Mouse (Mus musculus) intestine, postnatal 0 days (tissue): Measurements from ENCODE around the gene Amz2. TPM values are rescaled to one million over a fixed set of nuclear protein-coding genes. Genes with fewer than 3 reads are reported as not detected.
A peak's percentile ranks its signal among the peaks of the same experiment; 100 is the strongest.

Experiments
- ATAC-seq: fragments of 200-750 bp; cut with Nextera tagmentation; 2 replicates; pipeline ENCODE4 v1.8.0; 2017; ENCODE audit warnings: mild to moderate bottlenecking, moderate TSS enrichment, moderate library complexity
- H3K27ac ChIP-seq: fragments of 300-500 bp; sonication (generic); 2 replicates; pipeline ENCODE4 v1.5.1; 2014; ENCODE audit warnings: mild to moderate bottlenecking, low read depth, low read length, moderate library complexity
- H3K27me3 ChIP-seq: fragments of 300-500 bp; sonication (generic); replicated peaks from 2 replicates; pipeline ENCODE4 v1.6.1; 2014; ENCODE audit warnings: low read length, mixed read lengths; ENCODE audit not compliant: control insufficient read depth, insufficient read depth
- H3K36me3 ChIP-seq: fragments of 300-500 bp; sonication (generic); 2 replicates; pipeline ENCODE4 v1.6.1; 2014; ENCODE audit warnings: mild to moderate bottlenecking, moderate library complexity; ENCODE audit not compliant: control insufficient read depth, insufficient read depth
- H3K4me1 ChIP-seq: fragments of 300-500 bp; sonication (generic); replicated peaks from 2 replicates; pipeline ENCODE4 v1.6.1; 2014; ENCODE audit warnings: antibody characterized with exemption, low read length, mixed read lengths; ENCODE audit not compliant: control insufficient read depth, insufficient read depth
- H3K4me2 ChIP-seq: fragments of 300-500 bp; sonication (generic); replicated peaks from 2 replicates; pipeline ENCODE4 v1.6.1; 2014; ENCODE audit warnings: low read depth, mild to moderate bottlenecking, moderate library complexity
- H3K4me3 ChIP-seq: fragments of 300-500 bp; sonication (generic); 2 replicates; pipeline ENCODE4 v1.5.1; 2014; ENCODE audit warnings: low read depth, low read length
- H3K9ac ChIP-seq: fragments of 300-500 bp; sonication (generic); 2 replicates; pipeline ENCODE4 v1.6.1; 2014; ENCODE audit warnings: mild to moderate bottlenecking, low read depth, low read length
- H3K9me3 ChIP-seq: fragments of 300-500 bp; sonication (generic); 2 replicates; pipeline ENCODE4 v1.6.1; 2016; ENCODE audit warnings: mixed run types; ENCODE audit not compliant: control insufficient read depth
- CTCF ChIP-seq: sonication (generic); IDR thresholded peaks from 2 replicates; pipeline ENCODE4 v1.5.1; 2016; ENCODE audit warnings: low read depth, mild to moderate bottlenecking, control low read depth, antibody characterized with exemption, moderate library complexity
- WGBS: fragments of 180-500 bp; shearing (Covaris S2); extraction: QIAGEN DNeasy Blood & Tissue Kit; methylation state at CpG from one replicate; pipeline ENCODE4 v1.1.7; 2014; 5-methylcytosine and 5-hydroxymethylcytosine counted together
- polyA plus RNA-seq: library from polyadenylated mRNA; unstranded; fragments of >200 nt; fragmentation: Nextera tagmentation; extraction: Ambion mirVana; gene quantifications from 2 replicates; pipeline ENCODE4 v1.2.1, GENCODE M21; 2015

Amz2 gene
- polyA plus RNA-seq, 1 experiment from 2014 or later, result 22.7 TPM

GRCm38 (mm10) chr11:109458165-109458564, 32.4 kb downstream of the Amz2 start:
- WGBS, result 93% methylated on average over 11 of the region's 11 CpGs
- no peak for TF ChIP-seq CTCF
- ATAC-seq, result no peak

GRCm38 (mm10) chr11:109460586-109460985, 34.8 kb downstream of the Amz2 start:
- Histone ChIP-seq H3K27me3 (no peaks in the 10 kb centered on the region), H3K4me1 (no peaks in the 10 kb centered on the region), H3K4me3 (no peak overlapping the region), H3K9me3 (no peaks in the 10 kb centered on the region), H3K36me3 (peaks cover 38% of the 10 kb centered on the region), H3K4me2 (no peak overlapping the region), H3K9ac (no peak overlapping the region), H3K27ac (no peak overlapping the region)
- WGBS, result 59% methylated on average over 5 of the region's 5 CpGs
- TF ChIP-seq CTCF, result no peak
- ATAC-seq, result no peak

More at GRCm38 (mm10) chr11:109458165-109458564, 32.4 kb downstream of the Amz2 start:
- Histone ChIP-seq H3K9ac (no peak overlapping the region), H3K4me3 (no peak overlapping the region), H3K4me2 (no peak overlapping the region), H3K27me3 (no peaks in the 10 kb centered on the region), H3K27ac (no peak overlapping the region), H3K9me3 (no peaks in the 10 kb centered on the region), H3K4me1 (no peaks in the 10 kb centered on the region), H3K36me3 (peaks cover 45% of the 10 kb centered on the region)

GRCm38 (mm10) chr11:109465068-109465467, 39.3 kb downstream of the Amz2 start:
- Histone ChIP-seq H3K4me2 (no peak overlapping the region), H3K36me3 (peaks cover 28% of the 10 kb centered on the region), H3K9ac (no peak overlapping the region), H3K9me3 (no peaks in the 10 kb centered on the region), H3K4me3 (no peak overlapping the region), H3K27ac (no peak overlapping the region), H3K4me1 (no peaks in the 10 kb centered on the region), H3K27me3 (no peaks in the 10 kb centered on the region)
- ATAC-seq, result no peak
- no peak for TF ChIP-seq CTCF
- WGBS, result 89% methylated on average over 4 of the region's 4 CpGs

- H3K27me3 ChIP-seq, result no peaks in the 10 kb centered on the region
- H3K4me2 ChIP-seq, result no peak overlapping the region
- TF ChIP-seq CTCF, result no peak
- H3K36me3 ChIP-seq, result peaks cover 21% of the 10 kb centered on the region; the same call in 1 of the 2 replicates
- 69% methylated on average over 8 of the region's 8 CpGs for WGBS
- no peaks in the 10 kb centered on the region for H3K9me3 ChIP-seq
- H3K27ac ChIP-seq, result no peak overlapping the region
- no peak overlapping the region for H3K4me3 ChIP-seq
- no peak for ATAC-seq
- H3K4me1 ChIP-seq, result no peaks in the 10 kb centered on the region
- H3K9ac ChIP-seq, result no peak overlapping the region
Observed at GRCm38 (mm10) chr11:109466987-109467386, 41.2 kb downstream of the Amz2 start.

GRCm38 (mm10) chr11:109468133-109468532, 42.4 kb downstream of the Amz2 start:
- WGBS, result 61% methylated on average over 5 of the region's 5 CpGs
- Histone ChIP-seq H3K4me2 (no peak overlapping the region), H3K4me3 (no peak overlapping the region), H3K9ac (no peak overlapping the region), H3K4me1 (no peaks in the 10 kb centered on the region), H3K27me3 (no peaks in the 10 kb centered on the region), H3K9me3 (no peaks in the 10 kb centered on the region), H3K27ac (no peak overlapping the region), H3K36me3 (peaks cover 12% of the 10 kb centered on the region; the same call in 1 of the 2 replicates)
- no peak for ATAC-seq
- TF ChIP-seq CTCF, result no peak

GRCm38 (mm10) chr11:109470170-109470569, 44.4 kb downstream of the Amz2 start:
- H3K27ac ChIP-seq, result peak overlapping the region; percentile 98; the same call in 1 of the 2 replicates
- H3K4me3 ChIP-seq, result 0 out of 2 replicates have a peak overlapping the region, but pooled peaks have one; percentile 74
- H3K36me3 ChIP-seq, result peaks cover 9% of the 10 kb centered on the region; the same call in 1 of the 2 replicates
- peak overlapping the region; percentile 96 for H3K4me2 ChIP-seq
- 41% methylated on average over 9 of the region's 9 CpGs for WGBS
- H3K27me3 ChIP-seq, result no peaks in the 10 kb centered on the region
- no peak overlapping the region for H3K9ac ChIP-seq
- no peak for TF ChIP-seq CTCF
- H3K4me1 ChIP-seq, result no peaks in the 10 kb centered on the region
- ATAC-seq, result no peak
- H3K9me3 ChIP-seq, result no peaks in the 10 kb centered on the region
